Mouse (Mus musculus): ENCODE measurements around the gene Gm10697. TPM values are rescaled to one million over a fixed set of nuclear protein-coding genes. Genes with fewer than 3 reads are reported as not detected.
"Not testable (repeated sequence)": the region's sequence is repeated elsewhere in the genome, so short reads cannot be mapped to it uniquely, and the experiment has no call there.

The Gm10697 gene
- not detected in 2 replicates for polyA plus RNA-seq (2012)

DNA sequence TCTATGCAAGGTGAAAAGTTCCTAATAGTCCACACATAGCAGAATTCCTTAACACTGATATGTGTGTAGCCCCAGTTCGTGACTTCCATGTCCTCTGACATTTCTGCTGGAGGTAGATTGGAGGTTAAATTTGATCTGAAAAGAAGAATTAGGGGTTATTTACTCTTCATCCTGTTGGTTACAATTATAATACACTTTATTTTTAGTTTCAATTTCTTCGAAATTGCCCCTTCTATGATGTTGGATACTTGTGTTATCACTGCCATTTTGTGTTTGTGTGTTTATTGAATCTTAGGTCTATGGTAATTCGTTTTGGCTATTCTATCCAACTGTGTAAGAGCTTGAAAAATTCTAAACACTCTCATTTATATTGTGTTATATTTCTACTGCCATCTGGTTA is at the start of gene Gm10697:
Gm10697 (minus strand) TSS at position 101 of the 400 bp plus-strand sequence.
- H3K36me3 ChIP-seq (ENCODE audit: control insufficient read depth); H3K27me3 ChIP-seq (ENCODE audit: control insufficient read depth); H3K4me1 ChIP-seq (ENCODE audit: control insufficient read depth); H3K9me3 ChIP-seq (ENCODE audit: control insufficient read depth, low read length); H3K4me3 ChIP-seq (replicated peaks): not testable (repeated sequence)

DNA sequence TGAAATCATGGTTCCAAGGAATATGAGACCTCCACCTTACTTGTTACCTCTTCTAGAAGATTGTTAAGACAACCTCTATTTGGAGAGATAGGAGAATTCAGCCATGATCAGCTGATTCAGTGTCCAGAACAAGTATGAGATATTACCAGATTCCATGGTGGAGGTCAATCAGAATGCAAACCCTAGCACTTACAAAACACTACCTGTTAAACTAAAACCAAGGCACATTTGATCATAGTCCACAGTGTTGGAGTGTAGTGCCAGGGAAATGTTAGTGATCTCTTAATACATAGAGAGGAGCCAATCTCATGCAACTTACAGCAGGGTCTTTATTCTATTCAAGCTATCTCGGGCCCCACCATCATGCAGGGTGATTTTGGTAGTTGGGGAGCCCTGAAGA is 42.6 kb upstream of the Gm10697 start:
- H3K36me3 ChIP-seq (ENCODE audit: control insufficient read depth); H3K27me3 ChIP-seq (ENCODE audit: control insufficient read depth); H3K4me1 ChIP-seq (ENCODE audit: control insufficient read depth); H3K4me3 ChIP-seq (replicated peaks); H3K9me3 ChIP-seq (ENCODE audit: control insufficient read depth, low read length): not testable (repeated sequence)

DNA sequence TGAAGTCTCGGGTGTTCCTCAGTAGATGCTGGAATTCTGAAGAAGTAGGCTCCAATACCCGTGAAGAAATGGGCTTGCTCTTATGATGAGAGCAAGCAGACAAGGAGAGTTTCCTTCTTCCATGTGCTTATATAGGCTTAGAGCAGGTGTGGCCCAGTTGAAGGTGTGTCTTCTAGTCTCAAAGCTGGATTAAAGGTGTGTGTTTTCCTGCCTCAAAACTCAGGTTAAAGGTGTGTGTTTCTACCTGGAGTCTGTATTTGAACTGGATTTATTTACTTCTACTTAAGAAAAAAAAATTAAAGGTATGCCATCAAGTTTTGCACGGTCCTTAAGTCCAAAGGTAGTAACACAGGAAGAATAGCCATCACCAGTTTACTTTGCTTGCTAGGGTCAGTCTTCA is 17.7 kb downstream of the Gm10697 start, which contains the start of gene Gm9125:
Gm9125 (minus strand) TSS at position 101 of the 400 bp plus-strand sequence.
- H3K9me3 ChIP-seq (ENCODE audit: control insufficient read depth, low read length); H3K4me1 ChIP-seq (ENCODE audit: control insufficient read depth); H3K36me3 ChIP-seq (ENCODE audit: control insufficient read depth); H3K27me3 ChIP-seq (ENCODE audit: control insufficient read depth); H3K4me3 ChIP-seq (replicated peaks): not testable (repeated sequence)

DNA sequence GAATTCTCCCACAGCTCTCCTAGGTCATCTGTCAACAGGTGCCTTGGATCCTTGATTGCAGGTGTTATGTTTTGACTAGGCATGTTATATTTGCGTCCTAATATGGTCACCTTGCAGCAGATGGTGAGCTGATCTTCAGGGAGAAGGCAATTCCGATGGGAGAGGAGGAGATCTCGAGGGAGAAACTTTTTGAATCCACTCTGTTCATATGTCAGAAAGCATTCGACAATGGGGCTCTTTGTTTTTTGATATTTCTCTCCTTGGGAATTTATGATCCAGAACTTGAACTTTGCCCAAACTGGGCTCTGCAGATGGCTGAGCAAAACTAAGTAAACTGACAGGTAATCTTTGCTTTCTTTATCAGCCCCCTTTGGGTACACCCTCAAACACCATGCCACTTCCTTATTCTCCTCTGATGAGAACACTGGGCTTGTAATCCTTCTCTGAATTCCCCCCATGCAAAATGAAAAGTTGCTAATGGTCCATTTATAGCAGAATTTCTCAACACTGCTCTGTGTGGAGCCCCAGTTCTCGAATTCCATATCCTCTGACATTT is 22.8 kb downstream of the Gm10697 start:
- not testable (repeated sequence) for H3K4me3 ChIP-seq (replicated peaks); H3K4me1 ChIP-seq (ENCODE audit: control insufficient read depth); H3K9me3 ChIP-seq (ENCODE audit: control insufficient read depth, low read length); H3K27me3 ChIP-seq (ENCODE audit: control insufficient read depth); H3K36me3 ChIP-seq (ENCODE audit: control insufficient read depth)

DNA sequence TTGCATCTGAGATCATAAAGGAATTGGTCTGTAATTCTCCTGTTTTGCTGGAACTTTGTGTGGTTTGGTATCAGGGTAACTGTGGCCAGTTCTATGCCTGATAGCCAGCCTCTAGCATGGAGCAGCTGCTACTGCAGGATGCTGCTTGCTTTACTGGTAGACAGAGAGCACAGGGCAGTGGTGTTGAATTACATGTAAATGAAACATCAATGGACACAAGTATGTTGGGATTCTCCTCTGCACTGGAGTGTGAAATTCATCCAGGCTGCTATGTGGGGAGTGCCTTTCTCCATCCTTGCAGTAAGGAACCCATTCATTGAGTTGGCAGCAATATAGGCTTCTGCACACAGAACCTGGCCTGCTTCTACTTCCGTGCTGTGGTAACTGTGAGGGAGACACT is 34.2 kb downstream of the Gm10697 start:
- not testable (repeated sequence) for H3K27me3 ChIP-seq (ENCODE audit: control insufficient read depth); H3K4me1 ChIP-seq (ENCODE audit: control insufficient read depth); H3K9me3 ChIP-seq (ENCODE audit: control insufficient read depth, low read length); H3K36me3 ChIP-seq (ENCODE audit: control insufficient read depth); H3K4me3 ChIP-seq (replicated peaks)

DNA sequence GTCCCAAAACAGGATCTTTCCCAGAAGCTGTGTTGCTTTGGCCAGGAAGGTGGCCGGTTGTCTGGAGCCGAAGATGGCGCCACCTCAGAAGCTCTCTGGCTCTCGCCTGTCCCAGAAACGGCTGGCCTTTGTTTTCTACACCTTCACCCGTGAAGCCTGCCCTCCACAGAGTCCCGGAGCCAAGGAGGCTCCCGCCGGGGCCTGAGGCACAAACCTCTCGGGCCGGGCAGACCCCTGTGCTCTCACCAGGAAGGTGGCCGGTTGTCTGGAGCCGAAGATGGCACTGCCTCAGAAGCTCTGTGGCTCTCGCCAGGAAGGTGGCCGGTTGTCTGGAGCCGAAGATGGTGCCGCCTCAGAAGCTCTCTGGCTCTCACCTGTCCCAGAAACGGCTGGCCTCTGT is 38.0 kb downstream of the Gm10697 start:
- not testable (repeated sequence) for H3K27me3 ChIP-seq (ENCODE audit: control insufficient read depth); H3K4me1 ChIP-seq (ENCODE audit: control insufficient read depth); H3K36me3 ChIP-seq (ENCODE audit: control insufficient read depth); H3K4me3 ChIP-seq (replicated peaks); H3K9me3 ChIP-seq (ENCODE audit: control insufficient read depth, low read length)

Other genes with a start within 250 kb of the Gm10697 start
- gene Tdpoz3, start 246.6 kb downstream of the Gm10697 start, polyA plus RNA-seq (2012), result not detected in 2 replicates
- 0.13 TPM in 1 of 2 replicates, not detected in the other for gene Gm9117, start 129.1 kb downstream of the Gm10697 start, polyA plus RNA-seq (2012)
- gene Tdpoz5, start 111.3 kb downstream of the Gm10697 start, polyA plus RNA-seq (2012), result not detected in 2 replicates
- not detected in 2 replicates for gene Gm9125, start 17.8 kb downstream of the Gm10697 start, polyA plus RNA-seq (2012)
- not detected in 2 replicates for gene Gm10696, start 105.5 kb upstream of the Gm10697 start, polyA plus RNA-seq (2012)
- gene Gm5286, start 124.1 kb upstream of the Gm10697 start, polyA plus RNA-seq (2012), result not detected in 2 replicates
- not detected in 2 replicates for gene Gm4778, start 191.4 kb upstream of the Gm10697 start, polyA plus RNA-seq (2012)
- not detected in 2 replicates for gene Them4, start 237.4 kb upstream of the Gm10697 start, polyA plus RNA-seq (2012)

Data from erythroblast, embryonic 14.5 days (primary cell).